Mouse (Mus musculus) layer of hippocampus, postnatal 36 days (tissue): ENCODE results near the gene Map4k3. TPM values are rescaled to one million over a fixed set of nuclear protein-coding genes. Genes with fewer than 3 reads are reported as not detected.
"Not testable (repeated sequence)": the region's sequence is repeated elsewhere in the genome, so short reads cannot be mapped to it uniquely, and the experiment has no call there.

Source experiments
- DNase-seq, 2 experiments: peaks; one replicate each; pipeline ENCODE4 v3.0.0; 2022
- total RNA-seq, 2 experiments: library from RNA; stranded (reverse); gene quantifications; 2 replicates each; pipeline ENCODE4 v1.2.3; 2021

Gene Map4k3
- total RNA-seq, 2 experiments from 2014 or later = 89.8 to 92.7 TPM

DNA sequence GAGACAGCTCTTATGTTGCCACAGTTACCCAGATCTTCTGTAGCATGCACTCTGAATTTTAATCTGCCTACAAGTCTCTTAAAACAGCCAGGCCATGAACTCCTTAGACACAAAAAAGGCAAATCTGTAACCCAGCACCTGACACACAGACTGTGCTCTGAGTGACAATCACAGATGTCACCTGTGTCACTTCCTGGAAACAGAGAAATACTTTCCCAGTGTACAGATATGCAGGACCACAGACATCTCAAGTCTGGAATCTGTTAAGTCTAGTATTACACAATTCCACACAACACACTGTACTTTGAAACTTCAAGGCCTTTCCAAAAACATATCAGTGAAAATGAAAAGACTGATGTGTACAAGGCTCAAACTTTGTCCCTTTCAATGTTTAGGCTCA, 103.3 kb downstream of the Map4k3 start:
- no peak for DNase-seq

GRCm38 (mm10) chr17:80621691-80622090, 106.6 kb downstream of the Map4k3 start:
- DNase-seq = no peak

DNA sequence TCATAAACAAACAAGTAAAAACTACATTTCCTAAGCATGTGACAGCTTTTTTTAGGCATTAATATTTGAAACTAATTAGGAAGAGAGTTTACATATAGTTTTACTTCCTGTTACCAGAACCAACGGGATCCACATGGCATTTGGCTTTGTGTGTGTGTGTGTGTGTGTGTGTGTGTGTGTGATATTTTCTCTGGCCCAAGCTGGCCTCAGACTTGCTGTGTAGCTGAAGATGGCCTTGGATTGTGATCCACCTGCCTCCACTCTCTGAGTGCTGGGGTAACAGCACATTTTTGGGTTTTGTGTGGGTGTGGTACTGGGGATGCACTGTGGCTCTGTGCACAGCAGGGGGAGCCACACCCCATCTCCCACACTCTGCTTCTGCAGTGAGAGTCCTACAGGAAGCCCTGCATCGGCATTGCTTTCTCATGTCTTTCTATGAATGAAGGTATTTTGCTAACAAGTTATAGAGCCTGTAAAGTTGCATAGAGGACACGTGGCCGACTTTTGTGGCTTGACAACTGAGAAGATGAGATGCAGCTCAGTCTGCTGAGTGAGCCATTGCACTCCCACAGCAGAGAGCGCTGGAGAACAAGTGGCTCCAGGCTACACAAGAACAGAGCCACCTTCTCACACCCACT, 107.4 kb downstream of the Map4k3 start:
- DNase-seq = peak; percentile 64 to 73

DNA sequence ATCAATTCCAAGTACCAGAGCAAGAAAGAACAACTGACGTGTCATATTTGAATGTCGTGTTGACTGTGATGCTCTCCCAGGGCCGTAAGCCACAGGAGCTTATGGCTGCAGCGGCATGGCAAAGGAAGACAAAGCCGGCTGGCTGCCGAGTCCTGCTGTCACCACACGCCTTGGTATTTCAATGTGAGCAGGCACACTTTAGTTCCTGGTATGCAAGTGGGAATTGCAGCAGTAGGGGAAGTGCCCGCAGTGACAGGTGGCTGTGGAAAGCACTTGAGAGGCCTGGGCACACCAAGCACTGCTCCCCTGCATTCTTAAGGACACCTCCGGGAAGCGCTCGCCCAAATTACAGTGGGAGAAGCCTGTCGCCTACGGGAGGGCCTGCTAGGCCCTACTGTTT, 108.7 kb downstream of the Map4k3 start:
- DNase-seq = peak; percentile 49 to 50

DNA sequence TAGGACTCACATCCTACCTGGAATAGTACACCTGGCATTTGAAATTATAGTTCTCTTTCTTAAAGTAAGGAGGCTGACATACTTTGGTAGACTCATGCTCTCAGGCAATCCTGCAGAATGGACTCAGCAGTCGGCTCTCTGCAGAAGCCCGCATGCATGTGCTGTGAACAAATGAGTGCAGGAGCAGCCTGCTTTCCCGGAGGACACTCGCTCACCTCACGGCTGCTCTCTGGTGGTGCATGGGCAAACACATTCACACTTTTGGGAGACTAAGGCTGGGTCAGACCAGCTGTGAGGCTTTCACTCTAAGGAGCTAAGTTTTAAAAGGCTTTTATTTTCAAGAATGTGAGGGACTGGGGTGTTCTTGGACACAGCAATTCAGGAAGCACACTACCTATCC, 109.4 kb downstream of the Map4k3 start:
- DNase-seq = no peak

DNA sequence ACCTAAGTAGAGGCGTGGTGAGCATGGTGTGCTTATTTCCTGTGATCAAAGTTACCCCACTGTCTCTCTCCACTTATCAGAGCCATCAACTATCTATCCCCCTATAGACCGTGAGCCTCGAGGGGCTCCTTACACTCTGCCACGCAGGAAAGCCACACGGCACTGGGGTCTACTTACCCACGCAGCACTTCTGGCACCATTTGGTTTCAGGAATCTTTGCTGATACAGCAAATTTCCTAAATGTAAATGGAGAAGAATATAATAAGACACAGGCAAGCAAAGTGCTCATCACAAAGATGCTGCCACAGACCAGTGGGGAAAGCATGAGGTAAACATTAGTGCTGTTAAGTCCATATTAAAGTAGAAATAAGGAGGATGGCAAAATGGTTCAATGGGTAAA, 124.5 kb downstream of the Map4k3 start:
- DNase-seq = no peak

DNA sequence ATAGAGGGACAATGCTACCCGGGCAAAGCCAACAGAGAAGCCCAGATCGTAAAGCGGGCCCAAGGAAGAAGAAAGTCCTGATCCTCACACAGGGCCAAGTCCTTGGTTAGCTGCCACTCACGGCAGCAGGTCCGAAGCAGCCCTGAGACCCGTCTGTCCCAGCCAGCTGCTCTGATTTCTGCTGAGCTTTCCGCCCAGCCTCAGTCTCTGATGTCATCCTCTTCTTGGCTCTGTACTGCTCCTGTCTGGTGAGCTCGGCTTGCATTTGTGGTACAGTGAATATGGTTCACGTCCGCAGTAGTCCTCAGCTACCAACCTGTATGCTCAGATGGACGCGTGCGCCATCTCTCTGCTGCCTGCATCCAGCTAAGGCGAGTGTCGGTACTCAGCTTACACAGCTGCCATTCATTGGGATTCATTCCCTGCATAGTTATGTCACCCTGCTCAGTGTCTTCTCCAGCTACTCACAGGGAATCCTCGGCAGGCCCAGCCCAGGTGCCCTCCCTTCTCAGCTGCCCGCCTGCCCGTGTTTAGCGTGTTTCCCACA, 125.1 kb downstream of the Map4k3 start:
- no peak for DNase-seq

DNA sequence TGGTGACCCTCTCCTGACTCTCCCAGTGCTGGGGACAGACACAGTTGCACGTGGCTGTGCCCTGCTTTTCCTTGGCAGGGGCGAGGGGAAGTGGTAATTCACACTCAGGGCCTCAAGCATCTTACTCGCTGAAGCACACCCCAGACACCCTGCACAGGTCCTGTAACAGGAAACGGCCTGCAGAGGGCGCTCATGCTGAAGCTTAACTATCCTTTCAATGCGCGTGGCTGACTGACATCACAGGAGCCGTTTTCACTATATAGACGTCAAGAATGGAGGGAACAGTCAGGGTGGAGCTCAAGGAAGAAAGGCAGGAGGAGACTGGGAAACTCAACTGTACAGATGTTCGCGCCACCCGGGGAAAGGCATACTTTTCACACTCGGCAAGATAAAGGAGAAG, 126.9 kb downstream of the Map4k3 start:
- no peak for DNase-seq

GRCm38 (mm10) chr17:80583051-80583450, 145.2 kb downstream of the Map4k3 start:
- no peak for DNase-seq

DNA sequence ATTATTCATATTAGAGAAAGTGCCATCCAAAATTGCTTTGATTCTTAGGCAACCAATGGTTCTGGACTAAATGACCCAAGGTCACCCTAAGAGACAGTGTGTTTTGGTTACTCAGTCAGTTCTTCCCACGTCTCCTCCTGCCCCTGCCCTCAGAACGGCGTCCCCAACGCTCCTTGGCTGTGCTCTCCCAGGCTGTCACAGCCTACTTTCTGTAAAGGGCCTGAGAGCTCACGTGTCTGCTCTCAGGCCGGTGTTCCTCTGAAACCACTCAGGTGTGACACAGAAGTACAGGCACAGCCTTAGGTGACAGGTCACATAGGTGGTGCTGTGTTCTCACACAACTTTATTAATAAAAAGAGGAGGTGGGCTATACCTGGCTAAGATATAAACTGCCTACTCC, 148.4 kb downstream of the Map4k3 start:
- no peak for DNase-seq

GRCm38 (mm10) chr17:80579089-80579488, 149.2 kb downstream of the Map4k3 start:
- no peak for DNase-seq

- DNase-seq = no peak
These were observed 150.2 kb downstream of the Map4k3 start for GRCm38 (mm10) chr17:80578041-80578440.

GRCm38 (mm10) chr17:80577639-80578038, 150.6 kb downstream of the Map4k3 start, which contains the start of gene Cdkl4:
Gene Cdkl4 (minus strand): TSS chr17:80577813.
- DNase-seq = no peak

DNA sequence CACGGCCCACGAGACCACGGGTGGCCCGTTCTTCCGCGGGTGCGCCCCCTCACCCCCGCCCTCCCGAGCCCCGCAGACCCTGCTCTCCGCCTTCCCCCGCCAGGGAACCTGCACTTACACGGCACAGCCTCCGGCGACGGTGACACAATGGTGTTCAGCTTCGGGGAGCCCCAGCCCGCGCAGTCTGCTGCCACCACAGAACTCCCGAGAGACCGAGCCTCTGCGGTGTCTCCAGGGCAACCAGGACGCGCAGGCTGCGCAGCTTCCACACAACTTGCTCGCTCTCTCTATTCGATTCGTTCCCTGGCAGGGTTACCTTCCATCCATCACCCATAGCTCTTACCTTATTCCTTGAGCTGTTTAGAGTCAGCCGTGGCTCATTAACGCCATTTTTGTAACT, 151.1 kb downstream of the Map4k3 start:
- DNase-seq = peak; percentile 73 to 79

- no peak for DNase-seq
These were observed 153.3 kb downstream of the Map4k3 start for GRCm38 (mm10) chr17:80575008-80575407.

DNA sequence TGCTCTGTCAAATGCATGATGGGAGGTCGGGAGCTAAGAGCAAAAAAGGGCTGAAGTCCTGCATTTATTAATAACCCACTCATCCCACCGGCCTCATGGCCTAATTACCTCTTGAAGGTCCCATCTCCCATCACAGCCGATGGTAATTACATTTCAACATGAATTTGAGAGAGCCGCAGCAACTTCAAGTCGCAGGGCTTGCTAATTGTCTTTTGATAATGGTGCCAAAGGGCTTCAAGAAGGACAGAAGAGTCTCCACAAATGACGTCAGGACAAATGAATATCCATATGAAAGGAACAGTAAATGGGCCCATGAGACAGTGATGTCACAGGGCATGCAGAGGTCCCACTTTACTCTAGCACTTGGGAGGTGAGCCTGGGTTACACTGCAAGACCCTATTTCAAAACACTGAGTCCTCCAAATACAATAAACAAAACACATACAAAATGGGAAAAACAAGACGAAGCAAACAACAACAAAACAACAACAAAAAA, 153.8 kb downstream of the Map4k3 start:
- DNase-seq = no peak

- DNase-seq = no peak
These were observed 155.9 kb downstream of the Map4k3 start for GRCm38 (mm10) chr17:80572187-80572935.

- DNase-seq = no peak
These were observed 156.8 kb downstream of the Map4k3 start for GRCm38 (mm10) chr17:80571460-80571859.

GRCm38 (mm10) chr17:80569718-80570117, 158.6 kb downstream of the Map4k3 start:
- DNase-seq = not testable (repeated sequence)

- no peak for DNase-seq
These were observed 159.3 kb downstream of the Map4k3 start for GRCm38 (mm10) chr17:80568842-80569601.

DNA sequence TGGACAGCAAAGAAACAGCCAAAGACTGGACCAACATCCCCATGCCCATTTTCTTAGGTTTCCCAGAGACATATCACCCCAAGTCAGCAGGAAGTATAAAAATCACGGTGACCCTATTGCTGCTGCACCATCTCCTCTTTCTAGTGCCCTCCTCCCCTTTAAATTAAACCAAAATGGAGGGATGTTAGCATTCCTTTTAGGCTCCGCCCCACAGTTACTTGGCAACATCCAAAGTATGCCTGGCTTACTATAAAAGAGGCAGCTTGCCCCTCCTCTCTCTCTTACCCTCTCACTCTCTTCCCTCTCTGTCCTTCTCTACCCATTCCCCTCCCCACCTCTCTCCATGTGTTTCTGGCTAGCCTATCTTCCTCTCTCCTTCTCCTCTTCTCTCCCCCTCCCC, 159.8 kb downstream of the Map4k3 start:
- DNase-seq = no peak

- no peak for DNase-seq
These were observed 163.7 kb downstream of the Map4k3 start for GRCm38 (mm10) chr17:80564611-80564924.
